Mouse (Mus musculus) B cell, adult 2 months (primary cell): ENCODE results near the gene Hmgxb4.

Experiments used
- DNase-seq, 2 experiments: peaks; one replicate each; pipeline ENCODE4 v3.0.0; 2022

Gene Hmgxb4

DNA sequence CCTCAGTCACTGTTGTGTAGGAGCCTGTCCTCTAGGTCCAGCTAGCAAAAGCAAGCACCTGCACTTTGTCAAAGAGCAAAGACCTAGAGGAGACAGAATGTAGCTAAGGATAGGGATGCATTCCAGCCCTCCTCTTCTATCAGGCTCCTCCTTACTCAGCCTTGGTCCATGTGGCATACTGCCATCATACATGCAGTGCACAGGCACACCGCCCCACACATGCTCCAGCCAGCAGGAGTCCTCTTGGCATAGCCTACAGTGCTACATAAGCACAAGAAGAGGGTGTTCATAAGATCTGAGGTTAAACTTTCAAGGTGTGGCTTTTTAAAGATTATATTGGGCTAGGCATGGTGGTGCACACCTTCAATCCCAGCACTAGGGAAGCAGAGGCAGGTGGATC is 81.7 kb downstream of the Hmgxb4 start:
- DNase-seq: no peak

DNA sequence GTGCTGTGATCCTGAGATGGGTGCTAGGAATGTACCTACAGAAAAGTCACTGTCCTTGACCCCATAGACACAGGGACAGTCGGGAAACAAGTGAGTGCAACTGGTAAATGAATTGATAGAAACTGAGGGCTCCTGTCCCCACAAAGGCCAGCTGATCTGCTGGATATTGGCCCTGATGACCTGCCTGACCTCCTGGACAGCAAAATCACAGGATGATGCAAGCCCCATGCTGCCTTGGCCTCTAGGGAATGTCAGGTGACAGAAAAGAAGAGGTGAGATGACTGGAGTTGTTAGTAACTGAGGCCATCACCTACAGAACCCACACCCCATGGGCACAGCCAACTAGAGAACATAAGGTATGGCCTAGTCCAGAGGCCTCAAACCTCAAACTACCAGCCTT is 85.1 kb downstream of the Hmgxb4 start:
- no peak for DNase-seq

DNA sequence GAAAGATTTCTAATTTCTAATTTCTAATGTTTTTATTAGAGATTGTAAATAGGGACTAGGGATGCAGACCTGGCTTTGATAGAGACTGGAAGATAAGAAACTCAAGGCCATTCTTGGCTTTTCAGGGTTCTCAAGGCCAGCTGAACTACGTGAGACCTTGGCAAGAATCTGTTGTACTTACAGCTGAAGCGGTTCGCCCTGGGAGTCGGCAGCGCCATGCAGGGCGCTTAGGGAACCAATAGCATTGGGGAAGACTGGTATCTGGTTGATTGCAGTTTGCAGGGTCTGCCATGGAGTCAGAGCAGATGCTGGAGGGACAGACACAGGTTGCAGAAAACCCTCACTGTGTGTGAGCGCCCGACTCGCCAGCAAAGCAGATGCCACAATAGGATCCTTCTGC is 85.7 kb downstream of the Hmgxb4 start:
- no peak for DNase-seq
